Mouse (Mus musculus) cerebellum, adult 2 months (tissue): ENCODE results near the gene Macc1. TPM values are rescaled to one million over a fixed set of nuclear protein-coding genes. Genes with fewer than 3 reads are reported as not detected.

Source experiments
- DNase-seq, 2 experiments: peaks; one replicate each; pipeline ENCODE4 v3.0.0; 2021
- H3K27ac ChIP-seq: fragments of 200-500 bp; 2 replicates; pipeline ENCODE4 v1.5.1; 2012; ENCODE audit warnings: low read length, control low read depth, inconsistent platforms; ENCODE audit not compliant: insufficient read depth
- H3K27me3 ChIP-seq: fragments of 200-500 bp; 2 replicates; pipeline ENCODE4 v1.6.1; 2012; ENCODE audit warnings: inconsistent platforms, mild to moderate bottlenecking, low read length, moderate library complexity; ENCODE audit not compliant: control insufficient read depth, insufficient read depth
- H3K4me1 ChIP-seq: fragments of 200-500 bp; 2 replicates; pipeline ENCODE4 v1.6.1; 2011; ENCODE audit warnings: low read length; ENCODE audit not compliant: control insufficient read depth, insufficient read depth
- H3K4me3 ChIP-seq: fragments of 200-500 bp; replicated peaks from 2 replicates; pipeline ENCODE3; 2011; ENCODE audit warnings: mild to moderate bottlenecking, low read depth, low read length, control low read depth; ENCODE audit not compliant: insufficient read depth
- CTCF ChIP-seq: fragments of 200-500 bp; IDR thresholded peaks from 2 replicates; pipeline ENCODE4 v1.5.1; 2011; ENCODE audit warnings: low read depth, mild to moderate bottlenecking, control low read depth, low read length, moderate library complexity, borderline replicate concordance; ENCODE audit not compliant: insufficient read depth
- POLR2A ChIP-seq: fragments of 200-500 bp; IDR thresholded peaks from 2 replicates; pipeline ENCODE4 v1.6.1; 2011; ENCODE audit warnings: low read length, control low read depth, borderline replicate concordance; ENCODE audit not compliant: insufficient read depth
- WGBS: fragments of 180-500 bp; shearing (Covaris S2); methylation state at CpG from one replicate; pipeline ENCODE4 v1.1.7; 2018; 5-methylcytosine and 5-hydroxymethylcytosine counted together
- polyA plus RNA-seq: library from polyadenylated mRNA; depleted of rRNA; stranded (reverse); fragments of >200 nt; gene quantifications from 2 replicates; pipeline ENCODE4 v1.2.3, GENCODE M21; 2012

The Macc1 gene
- polyA plus RNA-seq, 1 experiment, result not detected

DNA sequence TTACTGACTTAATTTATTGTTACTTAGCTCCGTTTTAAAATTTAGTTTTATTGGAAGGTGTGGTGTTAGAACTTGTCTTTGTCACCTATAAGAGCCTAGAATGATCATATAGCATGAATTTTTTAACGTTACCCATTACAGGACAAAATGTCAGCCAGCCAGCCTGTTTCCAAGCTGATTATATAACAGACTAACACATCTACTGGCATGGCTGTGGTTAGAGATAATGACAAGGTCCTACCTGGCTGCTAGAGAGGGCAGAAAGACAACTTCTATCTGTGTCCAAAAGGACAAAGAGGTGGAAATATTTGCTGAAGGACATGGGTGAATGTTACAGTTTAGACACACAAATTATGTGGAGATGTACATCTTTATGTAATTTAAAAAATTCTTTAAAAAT is 101.8 kb downstream of the Macc1 start:
- Histone ChIP-seq H3K4me1 (no peaks in the 10 kb centered on the region), H3K27me3 (no peaks in the 10 kb centered on the region), H3K27ac (no peak overlapping the region), H3K4me3 (no peak overlapping the region)
- TF ChIP-seq POLR2A (no peak), CTCF (no peak)
- WGBS, result 89% methylated on average over 2 of the region's 2 CpGs
- DNase-seq, result no peak

DNA sequence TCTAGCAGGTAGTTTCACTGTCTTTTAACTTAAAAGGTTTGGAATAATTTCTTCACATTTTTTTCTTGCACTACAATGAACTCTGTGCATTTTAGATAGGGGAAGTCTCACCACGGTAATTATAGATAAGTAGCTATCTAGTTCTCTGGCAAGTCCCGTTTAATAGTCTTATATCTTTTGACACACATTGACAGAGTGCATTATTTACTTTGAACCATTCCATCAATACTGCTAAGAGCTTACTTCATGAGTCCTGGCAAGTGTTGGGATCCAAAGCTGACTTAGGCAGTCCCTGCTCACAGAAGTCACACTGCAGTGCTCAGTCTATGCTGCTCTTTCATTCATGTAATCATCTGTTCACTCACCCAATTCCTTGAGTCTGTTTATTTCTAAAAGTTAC is 111.7 kb downstream of the Macc1 start:
- Histone ChIP-seq H3K4me1 (no peaks in the 10 kb centered on the region), H3K27ac (no peak overlapping the region), H3K4me3 (no peak overlapping the region), H3K27me3 (no peaks in the 10 kb centered on the region)
- DNase-seq, result no peak
- TF ChIP-seq CTCF (no peak), POLR2A (no peak)
- 89% methylated on average over 2 of the region's 2 CpGs for WGBS

DNA sequence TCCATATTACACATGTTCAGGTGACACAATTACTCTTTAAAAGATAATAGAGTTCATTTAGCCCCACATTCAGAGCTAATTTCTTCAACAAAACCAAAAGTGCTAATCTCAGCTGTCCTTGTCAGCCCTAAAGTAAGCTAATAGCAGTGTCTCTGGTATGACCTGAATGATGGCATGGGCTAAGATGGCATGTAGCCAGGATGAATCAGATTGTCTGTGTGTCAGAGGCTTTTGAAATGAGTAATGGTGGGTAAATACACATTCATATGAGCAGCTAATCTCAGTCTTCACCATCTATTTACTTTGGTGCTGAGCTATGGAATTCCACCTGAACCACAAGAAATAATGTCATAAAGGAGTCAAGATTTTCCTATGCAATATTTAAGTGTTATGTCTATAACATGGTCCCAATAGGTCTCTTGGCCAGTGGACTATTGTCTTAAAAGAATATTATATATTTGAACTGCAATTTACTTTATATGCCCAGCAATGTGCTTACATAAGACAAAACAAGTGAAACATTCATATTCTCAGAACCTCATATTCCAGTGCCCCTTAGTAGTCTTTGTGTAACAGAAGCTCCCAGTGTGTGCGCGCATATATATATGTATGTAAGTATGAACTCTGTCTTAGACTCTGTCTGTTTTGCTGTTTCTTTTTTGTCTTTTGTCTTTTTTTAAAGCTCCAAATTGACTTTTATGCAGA is 112.3 kb downstream of the Macc1 start:
- Histone ChIP-seq H3K4me1 (no peaks in the 10 kb centered on the region), H3K27ac (no peak overlapping the region), H3K27me3 (no peaks in the 10 kb centered on the region), H3K4me3 (no peak overlapping the region)
- DNase-seq, result no peak
- WGBS, result 98% methylated on average over 2 of the region's 2 CpGs
- TF ChIP-seq CTCF (no peak), POLR2A (no peak)

DNA sequence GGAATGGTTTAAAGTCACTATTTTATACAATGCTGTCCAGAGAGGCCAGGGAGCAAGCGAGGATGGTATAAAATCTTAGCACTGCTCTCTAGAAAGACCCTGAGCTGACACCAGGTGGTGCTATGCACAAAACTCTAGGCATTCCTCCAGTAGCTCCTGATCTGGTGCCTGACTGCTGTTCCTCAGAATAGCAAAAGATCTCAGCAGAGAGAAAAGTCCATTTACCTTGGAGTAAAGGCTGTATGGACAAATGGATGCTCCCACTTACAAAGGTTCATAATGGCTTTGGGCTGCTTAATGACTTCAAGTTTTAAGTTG is 112.8 kb downstream of the Macc1 start:
- peak; percentile 9 to 12 for DNase-seq
- WGBS, result 52% methylated on average over 1 of the region's 1 CpGs

DNA sequence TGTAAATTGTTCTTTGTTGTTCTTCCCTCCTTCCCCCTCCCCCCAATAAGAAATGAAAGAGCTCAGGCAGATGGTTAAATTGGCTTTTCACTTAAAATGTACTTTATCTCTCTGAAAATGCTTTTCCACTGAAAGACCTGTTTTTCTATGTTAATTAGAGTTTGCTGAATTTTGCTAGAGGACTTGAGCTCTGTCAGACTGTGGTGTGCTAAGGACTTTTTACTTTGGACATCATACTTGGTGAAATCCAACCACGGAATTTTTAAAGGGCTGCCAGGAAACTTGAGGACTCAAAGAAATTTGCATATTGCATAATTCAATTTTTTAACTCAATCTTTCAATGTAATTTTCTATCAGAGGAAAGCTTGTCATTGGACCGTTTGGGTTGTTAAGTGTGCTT is 126.7 kb downstream of the Macc1 start:
- H3K4me3 ChIP-seq, result no peak overlapping the region
- TF ChIP-seq POLR2A (no peak), CTCF (no peak)
- no peaks in the 10 kb centered on the region for H3K4me1 ChIP-seq
- no peak for DNase-seq
- no peaks in the 10 kb centered on the region for H3K27me3 ChIP-seq
- WGBS, result 55% methylated on average over 2 of the region's 2 CpGs
- no peak overlapping the region for H3K27ac ChIP-seq

More for the DNA sequence above, 112.8 kb downstream of the Macc1 start:
- Histone ChIP-seq H3K4me1 (no peaks in the 10 kb centered on the region), H3K27me3 (no peaks in the 10 kb centered on the region), H3K4me3 (no peak overlapping the region), H3K27ac (no peak overlapping the region)
- TF ChIP-seq CTCF, result peak; percentile 31; the same call in 1 of the 2 replicates
- TF ChIP-seq POLR2A, result no peak

DNA sequence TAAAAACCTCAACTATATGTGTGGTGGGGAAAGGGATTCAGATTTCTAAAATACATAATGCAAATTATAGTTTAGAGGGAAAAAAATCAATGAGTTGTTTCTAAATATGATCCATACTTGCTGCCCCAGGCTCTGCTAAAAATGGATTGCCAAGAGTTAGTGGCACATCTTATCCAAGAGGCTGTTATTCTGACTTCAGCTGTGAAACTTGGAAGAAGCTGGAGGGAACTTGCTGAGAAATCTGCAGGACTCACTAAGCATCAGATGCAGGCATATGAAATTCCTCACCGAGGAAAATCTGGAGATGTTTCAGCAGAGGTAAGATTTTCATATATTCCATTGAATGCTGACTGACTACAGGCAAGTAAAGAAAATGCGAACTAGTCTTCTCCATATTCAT is 136.0 kb downstream of the Macc1 start:
- H3K4me3 ChIP-seq, result no peak overlapping the region
- no peak for DNase-seq
- WGBS, result 68% methylated on average over 2 of the region's 2 CpGs
- TF ChIP-seq POLR2A, result no peak
- TF ChIP-seq CTCF, result no peak
- H3K27ac ChIP-seq, result no peak overlapping the region
- H3K27me3 ChIP-seq, result no peaks in the 10 kb centered on the region
- H3K4me1 ChIP-seq, result no peaks in the 10 kb centered on the region

DNA sequence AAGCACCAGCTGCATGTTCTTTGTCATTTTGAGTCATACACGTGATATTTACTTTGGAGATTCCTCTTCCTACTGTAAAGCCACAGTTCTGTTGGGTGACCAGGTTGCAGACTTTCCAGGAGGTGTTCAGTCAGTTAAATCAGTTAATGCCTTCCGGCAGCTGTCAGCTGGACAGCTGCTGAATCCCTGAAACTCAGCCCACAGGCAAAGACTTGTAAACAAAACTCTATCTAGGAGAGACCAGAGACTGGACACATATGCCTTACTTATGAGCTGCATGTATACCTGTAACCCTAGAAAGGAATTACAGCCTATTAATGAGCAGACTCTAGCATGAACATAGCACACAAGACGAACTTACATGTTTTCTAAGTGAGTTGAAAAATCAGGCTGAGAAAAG is 137.2 kb downstream of the Macc1 start:
- TF ChIP-seq CTCF (no peak), POLR2A (no peak)
- no peak overlapping the region for H3K27ac ChIP-seq
- H3K4me1 ChIP-seq, result no peaks in the 10 kb centered on the region
- H3K4me3 ChIP-seq, result no peak overlapping the region
- WGBS, result 66% methylated on average over 3 of the region's 3 CpGs
- no peak for DNase-seq
- H3K27me3 ChIP-seq, result no peaks in the 10 kb centered on the region

DNA sequence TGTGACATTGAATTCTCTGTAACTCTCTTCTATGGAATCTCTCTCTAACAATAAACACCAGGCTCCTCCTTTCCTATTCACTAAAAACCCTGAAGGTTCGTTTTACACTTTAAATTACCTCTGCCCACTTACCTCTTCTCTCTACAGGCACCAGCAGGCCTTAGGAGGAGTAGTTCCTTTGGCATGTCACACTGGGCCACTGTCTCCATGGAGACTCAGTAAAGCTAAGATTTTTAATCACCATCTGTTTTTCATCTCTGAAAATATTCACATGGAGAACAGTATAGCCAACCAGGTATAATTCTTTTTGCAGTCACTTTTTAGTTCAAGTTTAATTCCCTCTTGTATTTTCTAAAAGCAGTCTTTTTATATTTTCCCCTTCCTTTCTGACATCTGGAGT is 140.0 kb downstream of the Macc1 start:
- Histone ChIP-seq H3K4me3 (no peak overlapping the region), H3K4me1 (no peaks in the 10 kb centered on the region), H3K27me3 (no peaks in the 10 kb centered on the region), H3K27ac (no peak overlapping the region)
- TF ChIP-seq POLR2A (no peak), CTCF (no peak)
- WGBS, result 17% methylated on average over 1 of the region's 1 CpGs
- no peak for DNase-seq

DNA sequence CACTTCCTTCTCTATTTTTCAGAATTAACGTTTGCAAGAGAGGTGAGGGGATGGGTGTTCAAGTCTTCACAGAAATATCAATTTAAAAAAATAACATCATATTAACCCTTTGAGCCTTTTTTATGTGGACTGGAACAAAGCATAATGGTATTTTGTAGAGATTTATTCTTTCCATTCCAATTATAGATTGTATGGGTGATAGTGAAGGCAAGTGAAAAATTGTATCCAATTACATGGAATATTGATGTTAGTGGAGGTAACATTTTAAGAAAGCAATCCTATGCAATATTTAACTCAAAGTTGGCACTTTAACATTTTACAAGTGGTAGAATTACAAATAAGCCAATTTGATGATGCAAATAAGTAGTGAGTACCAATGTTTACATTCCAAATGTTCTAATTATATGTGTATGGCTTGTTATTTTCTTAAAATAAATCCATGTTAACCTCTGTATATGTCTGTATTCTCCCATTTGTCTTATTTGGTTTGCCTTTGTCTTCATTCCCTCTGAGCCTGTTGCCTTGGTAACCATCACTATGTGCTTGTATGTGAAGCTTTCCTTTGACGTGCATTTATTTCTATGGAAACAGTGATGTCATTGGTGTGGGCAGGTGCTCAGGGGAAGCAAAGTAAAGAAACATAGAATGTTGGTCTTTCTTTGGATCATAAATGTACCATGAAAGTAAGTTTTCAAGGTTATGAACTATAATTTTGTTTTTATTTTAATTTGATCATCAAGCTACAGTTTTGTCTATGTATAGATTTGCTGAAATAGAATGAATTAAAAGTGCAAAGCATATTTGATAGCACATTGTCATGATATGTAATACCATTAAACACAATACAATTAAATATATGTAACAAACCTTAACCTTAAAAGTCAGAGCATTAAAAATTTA is 150.2 kb downstream of the Macc1 start:
- Histone ChIP-seq H3K27ac (no peak overlapping the region), H3K4me1 (no peaks in the 10 kb centered on the region), H3K27me3 (no peaks in the 10 kb centered on the region), H3K4me3 (no peak overlapping the region)
- WGBS, result 49% methylated on average over 2 of the region's 2 CpGs
- no peak for DNase-seq
- no peak for TF ChIP-seq POLR2A
- no peak for TF ChIP-seq CTCF
